Mouse (Mus musculus) ES-E14 (cell line): ENCODE data around the gene Crip2. TPM values are rescaled to one million over a fixed set of nuclear protein-coding genes. Genes with fewer than 3 reads are reported as not detected.

ENCODE experiments used
- DNase-seq: peaks from one replicate; pipeline ENCODE4 v3.0.0-alpha.2; 2013; ENCODE audit warnings: low read depth, low spot score
- H3K27ac ChIP-seq: 2 replicates; pipeline ENCODE4 v1.5.1; 2012; ENCODE audit warnings: low read depth, mild to moderate bottlenecking, low read length, moderate library complexity, mixed read lengths; ENCODE audit not compliant: poor library complexity, insufficient read depth, severe bottlenecking
- H3K36me3 ChIP-seq: 2 replicates; pipeline ENCODE4 v1.6.1; 2012; ENCODE audit warnings: mild to moderate bottlenecking, low read length, moderate library complexity, mixed read lengths; ENCODE audit not compliant: control insufficient read depth, poor library complexity, insufficient read depth, severe bottlenecking
- H3K4me1 ChIP-seq, 2 experiments: fragments of 150-350 bp in 1 of 2; sonication (generic) in 1 of 2; 2 replicates each; pipeline ENCODE4 v1.6.1; 2012; ENCODE audit warnings: low read length in 2 of 2, mild to moderate bottlenecking in 1 of 2, mixed read lengths in 1 of 2; ENCODE audit not compliant: control insufficient read depth in 2 of 2, insufficient read depth in 2 of 2, poor library complexity in 1 of 2
- H3K4me3 ChIP-seq, 2 experiments: fragments of 150-350 bp in 1 of 2; sonication (generic) in 1 of 2; 2 replicates each; pipeline ENCODE4 v1.5.1; 2012; ENCODE audit warnings: low read length in 2 of 2, low read depth in 1 of 2, mild to moderate bottlenecking in 1 of 2, mixed read lengths in 1 of 2; ENCODE audit not compliant: insufficient read depth in 1 of 2, poor library complexity in 1 of 2, severe bottlenecking in 1 of 2
- H3K9ac ChIP-seq: 2 replicates; pipeline ENCODE4 v1.6.1; 2012; ENCODE audit warnings: low read depth, mild to moderate bottlenecking, low read length, mixed read lengths; ENCODE audit not compliant: poor library complexity, insufficient read depth, severe bottlenecking
- H3K9me3 ChIP-seq: fragments of 150-350 bp; sonication (generic); 2 replicates; pipeline ENCODE4 v1.6.1; 2012; ENCODE audit warnings: low read depth, mild to moderate bottlenecking, low read length; ENCODE audit not compliant: control insufficient read depth, insufficient read depth
- CHD2 ChIP-seq: IDR thresholded peaks from 2 replicates; pipeline ENCODE4 v1.6.1; 2014; ENCODE audit warnings: mild to moderate bottlenecking, low read depth, low read length, inconsistent platforms
- HCFC1 ChIP-seq: IDR thresholded peaks from 2 replicates; pipeline ENCODE4 v1.6.1; 2012; ENCODE audit warnings: low read length, inconsistent platforms, borderline replicate concordance; ENCODE audit not compliant: insufficient read depth
- MAFK ChIP-seq: IDR thresholded peaks from 2 replicates; pipeline ENCODE4 v1.6.1; 2014; ENCODE audit warnings: mild to moderate bottlenecking, low read depth, low read length, inconsistent platforms; ENCODE audit not compliant: insufficient read depth
- ZC3H11A ChIP-seq: IDR thresholded peaks from 2 replicates; pipeline ENCODE4 v1.6.1; 2012; ENCODE audit warnings: low read depth, mild to moderate bottlenecking, inconsistent platforms, low read length, borderline replicate concordance
- ZNF384 ChIP-seq: IDR thresholded peaks from 2 replicates; pipeline ENCODE4 v1.6.1; 2012; ENCODE audit warnings: low read depth, low read length, inconsistent platforms
- in situ Hi-C, 2 experiments: fragments of 600-800 bp; cut with MboI; formaldehyde crosslinking; loops; one replicate each; pipeline ENCODE4 v1.15.1; 2025; ENCODE audit warnings: low sequenced_read_pairs in 2 of 2, inconsistent platforms in 1 of 2; ENCODE audit not compliant: unreplicated experiment in 2 of 2
- total RNA-seq: library from RNA; depleted of rRNA; stranded (reverse); fragments of 300-350 nt; gene quantifications from 2 replicates; pipeline ENCODE4 v1.2.3, GENCODE M21; 2012

Crip2 gene
- total RNA-seq, 1 experiment, result 62.2 TPM

DNA sequence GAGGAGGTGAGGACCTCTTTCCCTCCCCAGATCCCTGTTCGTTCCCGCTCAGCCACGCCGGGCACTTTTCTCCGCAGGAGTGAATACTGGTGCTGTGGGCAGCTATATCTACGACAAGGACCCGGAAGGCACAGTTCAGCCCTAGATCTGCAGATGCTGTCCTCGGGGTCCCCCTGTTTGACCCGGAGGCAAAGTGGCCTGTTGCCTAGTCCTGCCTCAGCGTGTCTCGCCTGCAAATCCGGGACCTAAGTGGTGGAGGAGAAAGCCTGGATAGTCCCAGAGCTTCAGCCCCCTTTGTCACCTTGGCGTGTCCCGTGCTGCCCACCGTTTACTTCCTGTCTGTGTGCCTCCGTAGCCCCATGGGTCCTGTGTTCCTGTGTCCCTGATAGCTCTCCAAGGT lies 4.8 kb downstream of the Crip2 start:
- Histone ChIP-seq H3K9ac (no peak overlapping the region), H3K4me3 (no peak overlapping the region), H3K36me3 (peaks cover 21% of the 10 kb centered on the region), H3K9me3 (no peaks in the 10 kb centered on the region), H3K27ac (no peak overlapping the region; the same call in 1 of the 2 replicates), H3K4me1 (peaks cover 4 to 47% of the 10 kb centered on the region in 2 experiments; a peak in 3 of 4 replicates)
- in situ Hi-C loops, result no loop called here
- DNase-seq, result no peak
- TF ChIP-seq ZNF384, result no peak
- no peak for TF ChIP-seq MAFK
- no peak for TF ChIP-seq CHD2
- TF ChIP-seq HCFC1, result no peak
- TF ChIP-seq ZC3H11A, result no peak

DNA sequence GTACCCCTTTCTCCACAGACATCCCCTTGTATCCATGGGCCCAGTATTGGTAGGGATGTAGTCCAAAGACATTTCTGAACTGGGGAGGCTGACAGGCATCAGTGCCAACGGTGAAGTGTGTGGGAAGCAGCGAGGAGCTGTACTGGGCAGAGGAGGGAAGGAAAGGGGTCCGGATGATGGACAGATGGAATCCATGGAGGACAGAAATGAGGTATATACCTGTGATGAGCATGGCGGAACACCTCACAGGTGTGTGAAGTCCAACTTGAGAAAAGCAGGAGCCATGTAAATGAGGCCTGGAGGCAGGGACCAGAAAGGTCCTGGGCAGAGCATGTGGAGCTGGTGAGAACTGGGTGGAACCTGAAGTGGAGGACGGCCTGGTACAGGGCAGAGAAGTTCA lies 5.6 kb downstream of the Crip2 start:
- DNase-seq, result no peak
- Histone ChIP-seq H3K4me3 (no peak overlapping the region), H3K9me3 (no peaks in the 10 kb centered on the region), H3K36me3 (peaks cover 21% of the 10 kb centered on the region), H3K4me1 (peaks cover 4 to 49% of the 10 kb centered on the region in 2 experiments; a peak in 3 of 4 replicates), H3K9ac (no peak overlapping the region), H3K27ac (no peak overlapping the region)
- TF ChIP-seq CHD2, result no peak
- TF ChIP-seq HCFC1, result no peak
- TF ChIP-seq ZC3H11A, result no peak
- no peak for TF ChIP-seq ZNF384
- no peak for TF ChIP-seq MAFK
- in situ Hi-C loops, result no loop called here

DNA sequence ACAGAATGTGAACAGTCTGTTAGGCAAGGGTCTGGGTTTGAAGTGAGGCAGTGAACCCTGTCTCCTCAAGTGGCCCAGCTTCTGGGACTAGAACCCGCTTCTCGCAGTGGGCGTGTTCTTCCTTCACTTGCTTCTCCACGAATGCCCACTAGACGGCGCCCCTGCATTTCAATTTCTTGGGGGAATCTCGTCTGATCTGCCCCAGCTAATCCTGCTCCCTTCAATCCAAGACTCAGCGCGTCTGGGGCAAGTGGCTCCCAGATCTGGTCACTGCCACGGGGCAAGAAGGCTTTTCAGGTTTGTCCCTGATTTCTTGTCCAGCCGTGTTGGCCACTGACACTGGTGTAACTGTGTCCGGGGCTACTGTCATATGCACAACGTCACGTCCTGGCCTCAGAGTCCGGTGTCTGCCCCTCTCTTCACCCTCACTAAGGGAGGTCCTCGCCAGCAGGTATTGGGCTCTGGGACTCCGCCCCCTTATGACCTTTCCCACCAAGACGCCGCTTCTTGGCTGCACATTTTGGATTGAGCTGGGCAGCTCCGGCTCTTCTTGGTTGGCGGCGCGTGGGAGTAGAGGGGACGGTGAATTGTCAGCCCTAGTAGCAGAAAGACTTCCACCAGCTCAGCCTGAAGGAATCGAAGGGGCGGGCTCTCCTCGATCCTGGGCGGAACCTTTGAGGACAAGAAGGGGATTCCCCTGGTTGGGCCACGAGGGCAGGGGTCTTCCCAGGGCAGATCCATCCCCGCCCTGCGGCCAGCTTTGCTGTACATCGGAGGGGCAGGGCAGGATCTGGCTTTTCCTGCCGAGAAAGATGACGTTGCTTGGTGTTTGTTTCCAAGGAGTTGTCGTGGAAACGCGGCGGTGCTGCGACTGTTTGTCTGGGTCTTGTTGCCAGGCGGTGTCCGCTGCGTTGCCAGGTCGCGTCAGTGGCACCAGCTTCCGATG lies 6.3 kb downstream of the Crip2 start, which contains the start of gene Crip1:
Crip1 (plus strand) TSS at position 205 of the 946 bp plus-strand sequence.
- in situ Hi-C loops, result no loop called here
- peak within 1 kb of the TSS; percentile 8 to 56; a peak in 3 of 4 replicates for H3K4me3 ChIP-seq
- H3K36me3 ChIP-seq, result peaks cover 21% of the 10 kb centered on the region
- peak; percentile 32; the same call in 1 of the 2 replicates for TF ChIP-seq ZC3H11A
- TF ChIP-seq ZNF384, result no peak
- TF ChIP-seq HCFC1, result no peak
- peak; percentile 86 for DNase-seq
- H3K4me1 ChIP-seq, result peaks cover 4 to 51% of the 10 kb centered on the region in 2 experiments
- H3K9me3 ChIP-seq, result no peaks in the 10 kb centered on the region
- peak within 1 kb of the TSS; percentile 53 for H3K9ac ChIP-seq
- H3K27ac ChIP-seq, result no peak within 1 kb of the TSS; the same call in 1 of the 2 replicates

DNA sequence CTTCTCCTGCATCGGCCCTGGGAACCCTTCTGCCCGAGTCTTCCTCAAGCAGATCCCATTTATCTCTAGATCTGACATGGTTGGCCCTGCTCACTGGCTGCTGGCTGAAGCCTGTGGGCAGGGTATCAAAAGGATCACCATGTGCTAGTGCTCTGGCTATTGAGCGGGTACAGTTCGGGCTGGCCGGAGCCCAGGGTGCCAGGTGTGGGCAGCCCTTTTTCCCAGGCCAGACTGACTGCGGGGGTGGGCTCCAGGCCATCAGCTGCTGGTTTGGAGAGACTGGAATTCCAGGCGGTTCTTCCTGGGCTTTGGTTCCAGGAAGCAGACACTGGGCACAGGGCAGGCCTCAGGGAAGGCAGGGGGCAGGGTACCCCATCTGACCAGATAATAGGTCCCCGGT lies 7.4 kb downstream of the Crip2 start:
- H3K4me3 ChIP-seq, result no peak overlapping the region
- H3K4me1 ChIP-seq, result peaks cover 4 to 49% of the 10 kb centered on the region in 2 experiments
- no peak for DNase-seq
- H3K9me3 ChIP-seq, result no peaks in the 10 kb centered on the region
- peaks cover 21% of the 10 kb centered on the region for H3K36me3 ChIP-seq
- in situ Hi-C loops, result no loop called here
- no peak overlapping the region for H3K27ac ChIP-seq
- H3K9ac ChIP-seq, result peak overlapping the region; percentile 41; the same call in 1 of the 2 replicates
- TF ChIP-seq ZC3H11A, result no peak
- no peak for TF ChIP-seq HCFC1
- no peak for TF ChIP-seq CHD2
- TF ChIP-seq ZNF384, result no peak
- TF ChIP-seq MAFK, result no peak
